Mouse (Mus musculus): ENCODE measurements around the gene Cfap43. TPM values are rescaled to one million over a fixed set of nuclear protein-coding genes. Genes with fewer than 3 reads are reported as not detected.

Cfap43 gene
- polyA plus RNA-seq, 1 experiment from 2014 or later, result 0.21 TPM

GRCm38 (mm10) chr19:47812091-47812490 lies 107.0 kb downstream of the Cfap43 start:
- CTCF ChIA-PET, result interaction anchor here (1.2 kb wide), 1 partner anchor 153 kb away, joined by 3 read pairs; no protein-coding TSS in a partner anchor
- peak; percentile 49 for TF ChIP-seq CTCF (IDR thresholded peaks at IDR 0.05)
- POLR2A ChIA-PET, result no interaction called here
- in situ Hi-C loops (cut with MboI; ENCODE audit: low pct_unique_long_range_greater_than_20kb), result loop anchor here (10.0 kb wide), 1 partner anchor 307 kb away; no protein-coding TSS in a partner anchor
- DNase-seq (ENCODE audit: low read depth, low spot score) (no peak), ATAC-seq (peak; percentile 47)
- H3K27me3 ChIP-seq, result peaks cover 12% of the 10 kb centered on the region

GRCm38 (mm10) chr19:47798583-47798982 lies 120.5 kb downstream of the Cfap43 start:
- ChIA-PET CTCF (no interaction called here), POLR2A (no interaction called here)
- DNase-seq (ENCODE audit: low read depth, low spot score), result no peak
- no peak for ATAC-seq
- no peak for TF ChIP-seq CTCF (IDR thresholded peaks at IDR 0.05)
- in situ Hi-C loops (cut with MboI; ENCODE audit: low pct_unique_long_range_greater_than_20kb), result no loop called here
- peaks cover 58% of the 10 kb centered on the region for H3K27me3 ChIP-seq

- POLR2A ChIA-PET, result no interaction called here
- DNase-seq (ENCODE audit: low read depth, low spot score), result no peak
- no peak for ATAC-seq
- CTCF ChIA-PET, result interaction anchor here (0.7 kb wide), 1 partner anchor 23 kb away, joined by 3 read pairs; no protein-coding TSS in a partner anchor
- TF ChIP-seq CTCF (IDR thresholded peaks at IDR 0.05), result no peak
- H3K27me3 ChIP-seq, result peaks cover 40% of the 10 kb centered on the region
- in situ Hi-C loops (cut with MboI; ENCODE audit: low pct_unique_long_range_greater_than_20kb), result no loop called here
Measured at GRCm38 (mm10) chr19:47796699-47797098, 122.4 kb downstream of the Cfap43 start.

GRCm38 (mm10) chr19:47795009-47795728 lies 123.9 kb downstream of the Cfap43 start:
- H3K27me3 ChIP-seq, result peaks cover 25% of the 10 kb centered on the region
- no peak for DNase-seq (ENCODE audit: low read depth, low spot score)
- peak; percentile 64 for TF ChIP-seq CTCF (IDR thresholded peaks at IDR 0.05)
- POLR2A ChIA-PET, result no interaction called here
- CTCF ChIA-PET, result no interaction called here
- ATAC-seq, result no peak
- in situ Hi-C loops (cut with MboI; ENCODE audit: low pct_unique_long_range_greater_than_20kb), result no loop called here

DNA sequence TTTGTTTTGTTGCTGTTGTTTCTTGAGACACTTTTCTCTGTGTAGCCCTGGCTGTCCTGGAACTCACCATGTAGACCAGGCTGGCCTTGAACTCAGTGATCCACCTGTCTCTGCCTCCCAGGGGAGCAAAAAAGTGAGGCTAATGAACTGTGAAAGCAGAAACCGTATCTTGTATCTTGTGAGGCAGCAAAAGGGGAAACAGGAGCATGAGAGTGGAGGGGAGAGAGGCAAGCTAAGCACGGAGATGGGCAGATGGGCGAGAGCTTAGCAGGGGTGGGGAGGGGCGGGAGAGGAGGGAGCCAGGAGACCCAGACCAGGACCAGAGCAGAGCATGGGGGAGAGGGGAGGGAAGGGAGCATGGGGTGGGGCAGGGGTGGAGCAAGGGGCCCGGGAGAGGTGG lies 124.8 kb downstream of the Cfap43 start:
- no peak for TF ChIP-seq CTCF (IDR thresholded peaks at IDR 0.05)
- ATAC-seq, result no peak
- ChIA-PET POLR2A (no interaction called here), CTCF (no interaction called here)
- in situ Hi-C loops (cut with MboI; ENCODE audit: low pct_unique_long_range_greater_than_20kb), result no loop called here
- peaks cover 21% of the 10 kb centered on the region for H3K27me3 ChIP-seq
- DNase-seq (ENCODE audit: low read depth, low spot score), result no peak

DNA sequence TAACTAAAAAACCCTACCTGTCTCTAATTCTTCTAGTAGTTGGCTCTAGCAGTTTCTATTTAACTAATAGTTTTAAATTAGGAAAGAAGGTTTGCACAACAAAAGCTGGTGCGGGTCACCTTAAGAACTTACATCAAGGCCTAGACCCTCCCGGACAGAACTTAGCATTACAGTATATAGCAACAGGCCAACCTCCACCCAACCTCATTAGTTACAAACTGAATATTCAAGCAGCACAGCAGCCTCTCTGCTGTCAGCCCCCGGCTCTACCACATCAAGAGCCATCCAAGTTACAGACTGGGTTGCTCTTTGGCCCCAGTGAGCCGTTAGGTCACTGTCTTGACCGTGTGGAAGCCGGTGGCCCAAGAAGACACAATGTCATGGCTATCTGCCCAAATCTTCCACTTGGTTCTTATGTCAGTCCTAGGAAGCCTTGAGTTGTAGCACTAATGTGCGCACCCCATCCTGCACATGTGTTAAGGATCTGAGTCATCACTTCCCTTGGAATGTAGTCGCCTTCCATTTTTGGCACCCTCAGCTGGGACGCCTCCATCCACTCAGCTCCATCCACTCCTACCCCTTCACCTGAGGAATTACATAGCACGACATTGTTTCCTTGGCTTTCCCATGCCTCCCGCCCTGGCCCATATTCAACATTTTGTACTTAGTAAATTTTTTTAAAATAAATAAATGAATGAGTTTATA lies 128.6 kb downstream of the Cfap43 start:
- POLR2A ChIA-PET, result interaction anchor here (0.6 kb wide), 1 partner anchor 774 kb away, joined by 4 read pairs; no protein-coding TSS in a partner anchor

DNA sequence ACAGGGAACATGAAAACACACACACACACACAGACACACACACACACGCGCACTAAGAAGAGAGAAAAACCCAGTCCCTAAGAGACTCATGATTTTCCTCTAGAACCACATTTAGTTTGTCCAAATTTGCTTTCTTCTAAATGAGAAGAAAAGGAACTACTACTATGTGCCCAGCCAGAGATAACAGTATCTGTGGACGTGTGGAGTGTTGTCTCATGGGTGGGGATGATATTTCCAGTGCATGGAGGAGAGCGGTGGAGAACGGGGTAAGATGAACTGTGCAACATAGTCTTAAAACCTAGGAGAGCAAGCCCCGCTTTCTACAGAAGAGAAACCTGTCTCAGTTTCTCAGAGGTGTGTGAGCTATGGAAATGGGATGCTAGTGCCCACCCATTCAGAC lies 135.2 kb downstream of the Cfap43 start:
- POLR2A ChIA-PET, result no interaction called here
- TF ChIP-seq CTCF (IDR thresholded peaks at IDR 0.05), result no peak
- DNase-seq (ENCODE audit: low read depth, low spot score) (no peak), ATAC-seq (no peak)
- in situ Hi-C loops (cut with MboI; ENCODE audit: low pct_unique_long_range_greater_than_20kb), result no loop called here
- H3K27me3 ChIP-seq, result peaks cover 53% of the 10 kb centered on the region
- CTCF ChIA-PET, result no interaction called here

More for the DNA sequence above, 128.6 kb downstream of the Cfap43 start:
- TF ChIP-seq CTCF (IDR thresholded peaks at IDR 0.05), result no peak
- CTCF ChIA-PET, result no interaction called here
- DNase-seq (ENCODE audit: low read depth, low spot score) (no peak), ATAC-seq (no peak)
- in situ Hi-C loops (cut with MboI; ENCODE audit: low pct_unique_long_range_greater_than_20kb), result no loop called here
- peaks cover 16% of the 10 kb centered on the region for H3K27me3 ChIP-seq

DNA sequence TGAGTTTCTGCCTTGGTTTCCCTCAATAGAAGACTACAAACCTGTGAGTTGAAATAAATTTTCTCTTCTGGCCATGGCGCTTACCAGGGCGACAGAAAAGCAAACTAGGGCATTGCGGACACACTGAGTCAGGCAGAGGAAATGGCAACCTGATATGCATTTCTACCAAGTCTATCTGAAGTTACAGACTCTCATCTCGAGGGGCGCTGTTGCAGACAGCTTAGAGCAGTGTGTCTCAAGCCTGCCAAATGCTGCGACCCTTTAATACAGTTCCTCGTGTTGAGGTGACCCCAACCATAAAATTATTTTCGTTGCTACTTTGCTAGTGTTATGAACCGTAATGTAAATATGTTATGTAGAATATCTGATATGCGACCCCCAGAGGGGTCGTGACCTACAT lies 138.1 kb downstream of the Cfap43 start:
- POLR2A ChIA-PET, result no interaction called here

DNA sequence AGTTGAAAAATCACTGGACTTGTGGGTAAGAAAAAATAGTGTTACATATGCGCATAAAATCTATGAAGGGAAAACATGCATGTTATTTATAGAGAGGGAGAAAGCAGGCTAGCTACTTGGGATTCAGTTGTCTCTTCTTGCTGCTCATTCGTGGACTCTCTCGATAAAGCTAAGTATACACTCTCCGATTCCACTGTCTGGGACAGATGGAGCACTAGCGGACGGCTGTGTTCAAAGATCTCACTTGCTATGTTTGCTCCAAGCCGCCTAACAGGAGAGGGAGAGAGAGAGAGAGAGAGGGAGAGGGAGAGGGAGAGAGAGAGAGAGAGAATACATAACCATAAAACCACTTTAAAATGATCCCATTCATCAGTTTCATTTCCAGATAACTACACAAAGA lies 138.9 kb downstream of the Cfap43 start:
- ChIA-PET CTCF (no interaction called here), POLR2A (interaction anchor here (0.6 kb wide), 1 partner anchor 162 kb away, joined by 3 read pairs; no protein-coding TSS in a partner anchor)
- peaks cover 57% of the 10 kb centered on the region for H3K27me3 ChIP-seq
- DNase-seq (ENCODE audit: low read depth, low spot score), result no peak
- no peak for ATAC-seq
- TF ChIP-seq CTCF (IDR thresholded peaks at IDR 0.05), result no peak
- in situ Hi-C loops (cut with MboI; ENCODE audit: low pct_unique_long_range_greater_than_20kb), result no loop called here

More for the DNA sequence above, 138.1 kb downstream of the Cfap43 start:
- no peak for DNase-seq (ENCODE audit: low read depth, low spot score)
- H3K27me3 ChIP-seq, result peaks cover 54% of the 10 kb centered on the region
- ATAC-seq, result no peak
- CTCF ChIA-PET, result no interaction called here
- in situ Hi-C loops (cut with MboI; ENCODE audit: low pct_unique_long_range_greater_than_20kb), result no loop called here
- TF ChIP-seq CTCF (IDR thresholded peaks at IDR 0.05), result no peak

GRCm38 (mm10) chr19:47777847-47778246 lies 141.2 kb downstream of the Cfap43 start:
- H3K27me3 ChIP-seq, result peaks cover 49% of the 10 kb centered on the region
- POLR2A ChIA-PET, result interaction anchor here (0.6 kb wide), 1 partner anchor 272 kb away, joined by 3 read pairs; no protein-coding TSS in a partner anchor
- CTCF ChIA-PET, result interaction anchor here (1.2 kb wide), 1 partner anchor 9 kb away, joined by 4 read pairs; no protein-coding TSS in a partner anchor
- DNase-seq (ENCODE audit: low read depth, low spot score), result no peak
- ATAC-seq, result no peak
- TF ChIP-seq CTCF (IDR thresholded peaks at IDR 0.05), result no peak
- in situ Hi-C loops (cut with MboI; ENCODE audit: low pct_unique_long_range_greater_than_20kb), result no loop called here

DNA sequence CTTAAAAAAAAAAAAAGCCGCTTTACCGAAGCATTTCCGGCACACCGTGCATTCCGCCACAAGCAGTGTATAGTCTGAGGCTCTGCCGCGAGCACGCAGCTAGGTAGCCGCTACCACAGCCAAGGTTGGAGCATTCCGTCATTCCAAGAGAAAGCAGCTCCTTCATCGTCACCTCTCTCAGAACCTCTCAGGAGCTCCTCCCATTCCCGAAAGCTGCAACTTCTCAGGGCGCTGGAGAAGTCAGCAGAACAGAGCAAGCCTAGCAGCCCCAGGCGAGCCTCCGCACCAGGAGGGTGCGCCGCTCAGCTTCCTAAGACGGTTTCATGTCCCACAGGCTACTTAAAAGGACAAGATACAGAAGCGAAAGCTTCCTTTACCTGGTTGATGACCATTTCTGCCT lies 163.5 kb downstream of the Cfap43 start:
- in situ Hi-C loops (cut with MboI; ENCODE audit: low pct_unique_long_range_greater_than_20kb), result no loop called here
- ChIA-PET CTCF (no interaction called here), POLR2A (no interaction called here)
- TF ChIP-seq CTCF (IDR thresholded peaks at IDR 0.05), result no peak
- peaks cover 8% of the 10 kb centered on the region for H3K27me3 ChIP-seq
- ATAC-seq (no peak), DNase-seq (ENCODE audit: low read depth, low spot score) (no peak)
